Mouse (Mus musculus) cortical plate, adult 2 months (tissue): ENCODE results near the gene Rab19.

Experiments used
- CTCF ChIP-seq: fragments of 200-500 bp; IDR thresholded peaks from 2 replicates; pipeline ENCODE4 v1.5.1; 2011; ENCODE audit warnings: mild to moderate bottlenecking, control low read depth, low read length; ENCODE audit not compliant: insufficient read depth; ENCODE audit errors: extremely low read depth
- POLR2A ChIP-seq: fragments of 200-500 bp; IDR thresholded peaks from 2 replicates; pipeline ENCODE4 v1.6.1; 2011; ENCODE audit warnings: mild to moderate bottlenecking, low read length, control low read depth; ENCODE audit not compliant: insufficient read depth; ENCODE audit errors: extremely low read depth

GRCm38 (mm10) chr6:39395471-39395870 lies 14.5 kb downstream of the Rab19 start:
- TF ChIP-seq POLR2A (no peak), CTCF (no peak)
